Mouse (Mus musculus): Measurements from ENCODE around the gene Pprc1. TPM values are rescaled to one million over a fixed set of nuclear protein-coding genes. Genes with fewer than 3 reads are reported as not detected.

Gene Pprc1
- polyA plus RNA-seq, 1 experiment, result 14.9 TPM

DNA sequence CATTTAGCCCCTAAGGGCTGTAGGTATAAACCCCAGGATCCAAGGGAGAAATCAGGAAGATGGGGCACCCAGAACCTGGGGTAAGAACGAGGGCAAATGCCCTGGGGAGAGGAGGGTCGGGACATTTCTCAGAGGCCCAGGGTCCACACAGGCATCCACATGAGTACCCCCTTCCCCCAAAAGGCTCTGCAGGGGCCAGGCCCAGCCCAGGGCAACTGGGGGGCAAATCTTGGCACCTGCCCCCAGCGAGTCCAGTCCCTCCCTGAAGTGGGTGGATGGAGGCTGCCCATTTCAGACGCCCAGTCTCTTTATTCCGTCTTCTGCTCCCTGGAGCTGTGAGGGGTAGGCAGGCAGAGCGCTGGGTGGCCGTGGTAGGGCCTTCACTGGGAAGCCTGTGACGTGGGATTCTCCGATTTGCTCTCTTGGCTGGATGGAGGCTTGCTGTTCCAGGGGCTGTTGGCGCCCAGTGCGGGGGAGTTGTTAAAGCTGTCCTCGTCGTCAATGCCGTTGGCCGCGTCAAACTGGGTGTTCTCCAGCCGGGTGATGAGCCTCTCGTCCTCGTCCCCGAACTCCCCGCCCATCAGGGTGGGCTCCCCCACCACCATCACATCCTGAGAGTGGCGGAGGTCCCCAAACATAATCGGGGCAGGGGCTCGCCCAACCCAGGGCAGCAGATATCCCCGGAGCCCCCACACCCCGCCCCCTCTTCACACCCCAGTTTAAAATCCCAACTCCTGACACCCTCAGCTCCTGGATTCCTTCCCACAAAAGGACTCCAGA, 11.8 kb upstream of the Pprc1 start:
- WGBS, result 91% methylated on average over 26 of the region's 26 CpGs
- no peak for DNase-seq (ENCODE audit: low read depth, low spot score)

DNA sequence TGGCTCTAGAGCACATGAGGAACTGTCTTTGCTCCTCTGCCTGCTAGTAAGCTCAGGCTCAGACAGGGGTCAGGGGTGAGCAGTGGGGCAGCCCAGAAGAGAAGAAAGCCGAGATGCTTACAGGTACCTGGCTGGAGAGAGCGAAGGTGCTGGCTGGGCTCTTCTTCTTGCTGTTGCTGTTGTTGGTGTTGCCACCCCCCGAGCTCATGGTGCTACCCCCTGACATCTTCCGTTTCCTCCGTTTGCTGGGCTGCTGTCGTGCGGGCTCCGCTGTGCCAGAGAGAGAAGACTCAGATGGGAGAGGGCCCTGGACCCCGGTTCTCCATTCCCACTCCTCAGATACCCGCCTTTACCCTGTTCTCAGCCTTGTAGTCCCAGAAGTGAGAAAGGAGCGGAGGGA, 10.8 kb upstream of the Pprc1 start:
- DNase-seq (ENCODE audit: low read depth, low spot score), result no peak
- 96% methylated on average over 11 of the region's 11 CpGs for WGBS

DNA sequence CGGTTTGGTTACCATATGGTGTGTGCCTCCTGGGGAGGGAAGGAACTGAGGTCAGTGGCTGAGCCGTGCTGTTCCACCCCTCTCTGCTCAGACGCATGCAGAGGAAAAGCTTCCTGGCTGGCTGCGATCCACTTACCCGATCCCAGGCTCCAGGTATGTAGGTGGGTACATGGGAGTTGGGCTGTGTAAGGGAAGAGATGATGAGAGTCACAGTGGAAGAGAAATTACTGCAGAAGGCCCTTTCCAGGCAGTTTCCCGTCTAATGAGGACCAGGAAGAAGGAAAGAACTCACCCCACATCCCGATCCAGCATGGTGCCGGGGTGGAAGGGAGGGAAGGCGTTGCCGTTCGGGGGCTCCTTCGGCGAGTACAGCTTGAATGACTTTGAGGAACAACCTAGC, 8.7 kb upstream of the Pprc1 start:
- DNase-seq (ENCODE audit: low read depth, low spot score), result no peak
- 83% methylated on average over 13 of the region's 13 CpGs for WGBS

DNA sequence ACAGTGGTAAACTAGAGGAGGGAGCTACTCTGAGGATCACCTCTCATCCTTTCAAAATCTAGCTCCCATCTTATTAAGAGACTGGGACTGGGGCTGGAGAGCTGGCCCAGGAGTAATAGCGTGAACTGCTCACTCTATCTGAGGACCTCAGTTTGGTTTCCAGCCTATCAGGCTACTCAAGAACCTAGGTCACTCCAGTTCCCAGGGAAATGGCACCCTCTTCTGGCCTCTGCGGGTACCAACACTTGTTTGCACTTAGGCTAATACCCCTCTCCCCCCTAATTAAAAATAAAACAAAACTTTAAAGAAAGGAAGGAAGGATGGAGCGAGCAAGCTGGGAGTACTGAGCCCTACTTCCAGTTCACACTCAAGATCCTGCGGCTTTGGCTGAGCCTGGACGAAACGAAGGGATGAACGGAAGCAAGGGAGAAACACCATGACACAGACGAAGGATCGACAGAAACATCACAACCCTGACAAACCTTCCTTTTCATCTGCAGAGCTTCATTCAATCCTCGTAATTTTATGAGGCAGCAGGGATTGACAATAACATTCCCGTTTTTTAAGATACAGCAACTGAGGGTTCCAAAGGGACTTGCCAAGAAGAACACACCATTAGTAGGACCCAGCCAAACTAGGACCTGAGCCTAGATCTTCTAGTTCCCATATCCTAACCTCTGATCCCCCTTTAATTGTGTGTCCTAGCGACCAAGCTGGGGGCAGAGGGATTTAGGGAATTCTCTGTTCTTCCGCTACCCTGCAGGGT, 8.0 kb upstream of the Pprc1 start:
- WGBS, result 79% methylated on average over 13 of the region's 13 CpGs
- no peak for DNase-seq (ENCODE audit: low read depth, low spot score)

DNA sequence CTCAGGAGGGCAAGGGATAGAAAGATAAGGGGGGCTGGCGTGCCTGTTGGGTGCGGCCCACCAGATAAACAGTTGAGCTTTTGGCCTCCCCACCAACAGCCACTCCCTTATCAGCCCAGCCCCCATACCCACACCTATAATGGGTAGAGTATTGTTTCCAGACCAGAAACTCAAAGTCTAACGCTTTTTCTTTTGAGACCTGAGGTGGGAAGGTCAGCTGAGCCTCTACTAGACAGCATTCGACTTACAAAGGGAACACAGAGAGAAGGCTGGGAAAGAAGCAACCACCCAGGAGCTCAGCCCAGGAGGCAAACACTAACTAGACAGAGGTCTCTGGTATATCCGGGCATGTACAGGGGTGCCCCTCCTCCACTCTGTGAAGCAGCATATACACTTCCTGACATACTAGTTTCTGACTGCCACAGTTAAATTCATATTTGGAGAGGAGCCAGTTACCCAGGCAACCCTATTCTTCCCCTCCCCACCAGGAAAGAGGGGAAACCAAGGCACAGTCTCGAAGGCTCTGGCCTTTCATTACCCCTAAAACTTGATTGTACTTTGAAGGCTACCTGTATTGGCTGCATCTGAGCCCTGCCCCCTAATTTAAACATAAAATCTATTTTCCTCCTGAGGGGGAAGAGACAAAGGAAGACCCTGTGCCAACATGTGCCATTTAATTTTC, 7.3 kb upstream of the Pprc1 start:
- no peak for DNase-seq (ENCODE audit: low read depth, low spot score)
- WGBS, result 23% methylated on average over 6 of the region's 6 CpGs

DNA sequence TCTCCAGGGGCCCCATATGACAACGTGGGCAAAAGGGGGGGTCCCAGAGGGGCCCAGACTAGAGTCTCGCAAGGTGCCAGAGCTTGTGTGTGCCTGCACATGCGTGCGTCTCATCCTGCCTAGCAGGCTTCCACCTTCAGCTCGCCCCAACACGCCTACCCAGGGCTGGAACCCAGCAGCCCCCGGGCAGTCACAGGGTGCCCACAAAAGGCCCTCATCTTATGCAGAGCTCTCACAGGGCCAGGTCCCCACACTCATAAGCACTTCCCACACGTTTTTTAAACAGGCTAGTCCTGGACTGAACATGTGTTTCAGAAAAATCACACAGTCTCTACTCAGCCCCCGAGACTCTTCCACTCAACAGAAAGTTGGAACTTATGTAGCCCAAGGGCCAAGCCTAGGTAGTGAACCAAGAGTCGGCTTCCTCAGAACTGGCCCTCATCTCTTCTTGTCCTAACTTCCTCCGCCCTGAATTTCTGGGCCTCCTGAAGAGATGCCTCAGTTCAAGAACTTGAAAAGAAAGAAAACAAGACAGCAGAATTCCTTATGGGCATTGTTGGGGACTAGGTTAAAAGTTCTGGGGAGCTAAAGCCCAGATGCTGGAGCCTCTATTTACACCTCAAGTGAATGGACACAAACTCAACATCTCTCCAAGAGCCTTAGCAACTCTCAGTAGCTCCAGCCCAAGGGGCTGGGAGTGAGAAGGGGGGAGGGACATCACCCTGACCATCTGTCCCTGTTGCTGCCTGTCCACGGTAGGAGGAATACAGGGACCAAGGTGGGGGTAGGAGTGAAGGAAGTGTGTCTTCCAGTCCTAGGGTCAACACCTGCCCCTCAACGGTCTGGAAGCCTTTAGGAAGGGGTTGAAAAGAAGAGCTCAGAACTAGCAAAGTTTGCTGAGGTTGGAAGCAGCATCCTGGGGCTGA, 6.5 kb upstream of the Pprc1 start:
- 7% methylated on average over 13 of the region's 13 CpGs for WGBS
- no peak for DNase-seq (ENCODE audit: low read depth, low spot score)

DNA sequence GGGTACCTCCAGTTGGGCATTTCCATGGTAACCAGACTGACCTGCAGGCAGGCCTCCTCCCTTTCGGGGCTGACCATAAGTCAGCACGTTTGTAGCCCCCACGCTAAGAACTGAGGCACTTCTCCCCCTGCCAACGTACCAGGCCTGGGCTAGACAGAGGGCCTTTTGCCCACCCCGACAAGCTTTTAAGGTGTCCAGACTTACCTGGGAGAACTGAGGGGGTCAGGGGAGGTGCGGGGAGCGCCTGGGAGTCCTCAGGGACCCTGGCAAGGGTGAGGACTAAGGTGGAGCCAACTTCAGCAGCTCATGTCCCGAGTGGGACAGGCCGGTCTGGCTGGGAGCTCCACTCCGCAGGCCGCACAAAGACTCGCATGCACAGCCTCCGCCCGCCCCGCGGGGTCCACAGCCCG, 5.8 kb upstream of the Pprc1 start:
- under 1% methylated on average over 17 of the region's 17 CpGs for WGBS
- DNase-seq (ENCODE audit: low read depth, low spot score), result no peak

DNA sequence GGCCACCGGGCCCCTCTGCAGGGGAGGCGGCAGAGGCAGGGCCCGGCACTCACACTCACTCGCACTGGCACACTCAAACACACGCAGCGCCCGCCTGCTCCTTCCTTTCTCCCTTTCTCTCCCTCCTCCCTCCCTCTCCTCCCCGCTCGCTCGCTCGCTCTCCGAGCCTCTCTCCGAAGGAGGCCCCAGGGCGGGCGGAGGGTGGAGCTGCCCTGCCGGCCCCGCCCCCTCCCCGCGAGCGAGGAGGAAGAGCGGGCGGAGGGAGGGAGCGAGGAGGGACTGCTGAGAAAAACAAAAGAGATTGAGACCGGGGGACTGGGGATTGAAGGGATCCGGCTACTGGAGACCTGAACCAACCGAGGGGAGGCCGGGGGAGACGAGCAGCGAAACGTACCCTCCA, 5.2 kb upstream of the Pprc1 start:
- no peak for DNase-seq (ENCODE audit: low read depth, low spot score)
- 4% methylated on average over 22 of the region's 30 CpGs for WGBS

DNA sequence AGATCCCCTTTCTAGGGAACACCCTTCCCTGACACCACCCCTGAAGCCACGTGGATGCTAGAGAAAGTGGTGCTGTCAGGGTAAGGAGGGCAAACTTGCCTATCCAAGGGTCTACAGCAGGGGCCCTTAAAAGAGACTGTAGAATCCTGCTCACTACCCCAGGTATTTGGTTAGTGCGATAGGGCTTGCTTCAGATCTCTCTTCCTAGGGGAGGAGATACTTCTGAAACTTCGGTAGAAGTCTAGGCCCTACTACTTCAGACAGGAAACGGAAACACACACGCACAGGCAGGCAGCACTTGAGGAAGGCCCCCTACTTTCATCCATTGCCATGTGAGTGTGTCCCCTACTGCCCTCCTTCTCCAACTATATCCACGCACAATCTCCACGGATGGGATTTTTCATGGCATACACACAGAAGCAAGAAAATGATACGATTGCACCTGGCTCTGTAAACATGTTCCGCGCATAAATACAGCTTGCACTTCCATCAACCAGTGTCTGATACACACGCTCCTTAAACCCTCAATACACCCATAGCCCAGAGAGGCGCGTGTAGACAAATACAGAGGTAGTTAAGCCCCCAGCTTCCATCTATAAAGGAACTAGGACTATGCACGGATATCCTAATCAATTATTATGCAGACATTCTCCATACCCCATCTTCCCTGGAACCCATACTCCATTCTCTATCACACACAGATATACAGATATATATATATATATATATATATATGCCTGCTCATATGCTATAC, 4.4 kb upstream of the Pprc1 start:
- no peak for DNase-seq (ENCODE audit: low read depth, low spot score)
- 48% methylated on average over 14 of the region's 14 CpGs for WGBS

DNA sequence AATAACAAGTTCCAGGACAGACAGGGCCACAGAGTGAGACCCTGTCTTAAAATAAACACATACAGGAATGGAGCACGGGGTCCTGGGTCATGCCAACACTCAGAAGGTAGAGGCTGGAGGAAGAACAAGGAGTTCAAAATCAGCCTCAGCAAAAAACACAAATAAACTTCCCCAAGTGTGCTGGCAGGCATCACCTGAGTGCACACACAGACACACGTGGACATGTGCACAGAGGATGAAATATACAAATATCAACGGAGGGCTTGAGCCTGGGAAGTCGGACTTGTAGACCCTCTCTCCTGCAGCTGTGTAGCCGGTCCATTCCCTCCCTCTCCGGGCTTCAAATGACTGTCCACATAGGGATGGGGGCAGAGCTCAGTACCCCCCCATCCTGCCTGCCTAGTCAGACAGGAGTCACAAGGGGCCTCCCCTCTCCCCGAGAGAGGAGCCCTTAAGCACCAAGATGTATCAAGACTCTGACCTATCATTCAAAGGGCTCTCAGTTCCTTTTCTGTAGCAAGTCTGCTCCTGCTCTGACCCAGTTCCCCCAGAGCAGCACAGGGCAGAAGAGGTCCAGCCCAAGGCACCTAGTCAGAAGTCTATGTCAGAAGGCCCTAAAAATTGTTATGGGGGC, 3.3 kb upstream of the Pprc1 start:
- 40% methylated on average over 7 of the region's 7 CpGs for WGBS
- DNase-seq (ENCODE audit: low read depth, low spot score), result no peak

DNA sequence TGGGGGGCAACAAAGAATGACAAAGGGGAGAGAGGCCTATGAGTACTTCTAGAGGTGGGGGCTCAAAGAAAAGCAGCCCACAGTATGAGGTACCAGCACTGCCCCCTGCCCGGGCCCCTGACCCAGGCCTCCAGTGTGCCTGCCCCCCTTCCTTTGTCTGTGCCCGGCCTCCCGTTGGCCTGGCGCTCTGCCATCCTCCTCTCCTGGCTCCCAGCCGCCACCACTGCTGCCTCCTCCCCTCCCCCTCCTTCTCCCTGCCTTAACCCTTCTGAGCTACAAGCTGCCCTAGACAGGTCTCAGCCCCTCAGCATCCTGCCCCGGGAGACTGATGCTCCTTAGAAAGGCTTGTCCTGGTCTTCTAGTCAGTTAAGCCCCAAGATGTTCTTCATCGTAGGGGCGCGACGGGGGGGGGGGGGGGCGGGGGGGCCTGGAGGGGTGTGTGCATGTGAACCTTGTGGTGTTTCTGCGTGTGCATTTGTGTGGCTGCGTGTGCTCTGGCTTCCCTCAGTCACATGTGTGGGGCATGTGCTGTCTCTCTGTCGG, 2.7 kb upstream of the Pprc1 start:
- WGBS, result 3% methylated on average over 12 of the region's 14 CpGs
- DNase-seq (ENCODE audit: low read depth, low spot score), result no peak

DNA sequence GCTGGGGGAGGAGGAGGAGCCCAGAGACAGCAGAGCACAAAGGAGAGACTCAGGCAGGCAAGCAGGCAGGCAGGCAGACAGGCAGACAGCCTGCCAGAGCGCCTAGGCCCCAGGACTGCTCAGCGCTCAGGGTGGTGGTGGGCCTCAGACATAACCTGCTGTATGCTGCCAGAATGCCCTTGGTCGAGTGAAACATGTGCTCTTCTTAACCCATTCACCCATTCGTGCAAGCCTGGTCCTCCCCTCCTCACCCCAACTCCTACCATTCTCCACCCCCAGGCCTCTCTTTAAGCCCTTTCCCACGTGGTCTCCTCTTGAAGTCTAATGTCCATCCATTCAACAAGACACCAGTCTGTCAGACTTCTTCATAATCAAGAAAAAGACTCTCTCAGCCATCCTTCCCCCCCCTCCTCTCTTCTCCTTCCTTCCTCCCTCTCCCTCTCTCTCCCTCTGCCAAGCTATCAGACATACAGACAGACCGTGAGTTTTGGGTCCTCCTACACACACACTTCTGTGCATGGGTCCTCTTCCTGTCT, 2.1 kb upstream of the Pprc1 start:
- no peak for DNase-seq (ENCODE audit: low read depth, low spot score)
- 22% methylated on average over 6 of the region's 6 CpGs for WGBS

DNA sequence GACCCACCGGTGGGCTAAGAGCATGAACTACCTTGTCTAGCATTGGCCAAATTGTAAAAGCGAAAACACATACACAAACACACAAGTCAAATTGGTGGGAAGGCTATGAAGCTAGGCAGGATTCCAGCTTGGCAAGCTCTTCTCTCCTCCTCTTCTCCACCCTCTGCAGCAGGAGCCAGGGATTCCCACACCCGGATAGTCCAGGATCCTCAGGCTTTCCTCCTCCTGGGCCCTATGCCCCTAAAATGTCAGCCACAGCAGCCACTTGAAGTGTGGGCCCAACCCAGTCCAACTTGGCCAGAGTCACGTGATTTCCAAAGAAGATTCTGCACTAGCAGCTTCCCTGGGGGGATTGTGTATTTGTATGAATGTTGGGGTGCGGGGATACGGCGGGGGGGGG, 1.3 kb upstream of the Pprc1 start:
- 49% methylated on average over 7 of the region's 7 CpGs for WGBS
- no peak for DNase-seq (ENCODE audit: low read depth, low spot score)

DNA sequence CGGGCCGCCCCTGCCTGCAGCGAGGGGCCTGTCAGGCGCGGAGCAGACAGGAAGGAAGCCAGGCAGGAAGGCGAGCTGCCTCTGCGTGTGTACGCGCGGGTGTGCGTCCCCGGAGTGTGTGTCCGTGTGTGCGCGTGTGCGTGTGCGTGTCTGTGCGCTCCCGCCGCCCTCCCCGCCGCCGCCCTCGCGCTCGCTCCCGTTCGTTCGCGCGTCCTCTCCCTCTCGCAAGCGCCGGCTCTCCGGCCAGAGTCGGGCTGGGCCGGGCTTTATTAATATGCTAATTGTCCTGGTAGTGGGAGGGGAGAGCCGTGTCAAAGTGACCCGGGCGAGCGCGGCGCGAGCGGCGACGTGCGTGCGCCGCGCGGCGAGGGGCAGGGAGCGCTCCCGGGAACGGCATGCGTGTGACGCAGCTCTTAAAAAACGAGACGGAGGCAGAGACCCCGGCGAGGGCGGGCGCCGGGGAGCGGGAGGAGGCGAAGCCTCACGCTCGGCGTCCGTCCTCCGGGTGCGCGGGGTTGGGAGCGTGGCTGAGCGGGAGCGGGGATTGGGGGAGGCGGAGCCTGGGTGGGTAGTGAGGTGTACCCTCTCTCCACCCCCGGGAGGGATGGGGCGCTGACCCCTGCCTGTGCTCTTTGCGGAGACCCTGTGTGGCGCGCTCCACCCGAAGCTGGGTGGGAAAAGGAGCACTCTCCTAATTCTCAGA, 458 bp downstream of the Pprc1 start, which contains the start of gene Ldb1:
Gene Ldb1, minus strand, starts transcription at position 222 of the 703 bp plus-strand sequence.
- WGBS, result under 1% methylated on average over 80 of the region's 84 CpGs

DNA sequence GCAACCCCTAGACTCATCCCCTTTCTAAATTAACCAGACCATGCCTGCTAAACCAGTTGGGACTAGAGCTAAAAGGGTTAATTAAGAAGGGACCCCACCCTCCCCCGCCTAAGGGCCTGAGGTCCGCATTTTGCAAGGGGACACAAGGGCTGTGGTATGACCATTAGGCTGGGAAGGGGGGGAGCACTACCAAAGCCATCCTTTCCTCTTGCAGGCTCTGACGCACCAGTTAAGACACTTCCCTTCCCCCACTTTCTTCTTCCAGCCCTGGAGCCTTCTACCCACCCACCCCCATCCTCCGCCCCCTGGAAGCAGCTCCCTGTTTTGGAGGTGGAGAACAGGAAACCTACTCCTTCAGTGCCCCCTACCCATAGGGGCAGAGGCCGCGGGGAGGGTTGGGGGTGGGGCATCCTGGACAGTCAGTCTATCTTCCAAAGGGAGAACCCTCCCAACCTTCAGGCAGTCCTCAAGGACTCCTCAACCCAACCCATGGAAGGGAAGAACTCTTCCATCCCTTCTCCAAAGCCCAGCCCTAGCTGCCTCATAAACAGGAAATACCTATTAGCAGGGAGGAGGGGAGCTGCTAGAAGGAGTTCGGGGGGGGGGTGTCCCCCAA, 1.1 kb downstream of the Pprc1 start:
- no peak for DNase-seq (ENCODE audit: low read depth, low spot score)
- 3% methylated on average over 7 of the region's 7 CpGs for WGBS

More for the DNA sequence above, 458 bp downstream of the Pprc1 start, which contains the start of gene Ldb1:
- DNase-seq (ENCODE audit: low read depth, low spot score), result no peak

DNA sequence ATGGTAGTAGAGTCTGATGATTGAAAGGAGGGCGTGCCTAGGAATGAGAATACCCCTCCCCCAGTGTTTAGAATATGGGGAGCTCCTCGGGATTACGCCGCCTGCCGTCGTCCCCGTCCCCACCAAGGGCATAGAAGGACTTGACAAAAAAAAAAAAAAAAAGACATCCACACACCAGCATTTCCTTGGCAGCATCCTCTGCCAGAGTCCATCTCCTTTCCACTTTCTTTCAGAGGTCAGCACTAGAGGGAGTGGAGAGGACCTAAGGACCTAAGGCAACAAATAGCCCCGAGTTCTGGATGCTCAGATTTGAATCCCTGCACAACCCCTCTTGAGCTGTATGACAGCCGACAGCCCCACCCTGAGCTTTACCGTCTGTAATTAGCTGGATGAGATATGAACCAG, 1.9 kb downstream of the Pprc1 start:
- DNase-seq (ENCODE audit: low read depth, low spot score), result no peak
- 10% methylated on average over 10 of the region's 10 CpGs for WGBS

DNA sequence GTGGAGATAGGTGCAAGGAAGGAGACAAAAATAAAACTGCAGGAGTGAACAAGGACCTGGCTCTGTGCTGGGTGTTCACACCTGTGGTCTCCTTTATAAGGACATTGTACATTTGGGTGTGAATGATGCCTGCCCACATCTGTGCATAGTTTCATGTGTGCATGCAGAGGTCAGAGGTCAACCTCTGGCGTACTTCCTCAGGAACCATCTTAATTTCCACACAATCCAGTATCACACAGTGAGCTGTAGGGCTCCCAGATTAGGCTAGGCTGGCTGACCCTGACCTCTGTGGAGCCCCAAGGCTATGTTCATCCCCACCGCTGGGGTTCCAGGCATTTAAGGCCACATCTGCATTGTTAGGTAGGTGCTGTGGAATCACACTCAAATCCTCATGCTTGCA, 2.7 kb downstream of the Pprc1 start:
- no peak for DNase-seq (ENCODE audit: low read depth, low spot score)
- 81% methylated on average over 2 of the region's 2 CpGs for WGBS
